Mouse (Mus musculus) limb, embryonic 12.5 days (tissue): ENCODE data around the gene Ank3. TPM values are rescaled to one million over a fixed set of nuclear protein-coding genes. Genes with fewer than 3 reads are reported as not detected.

Experiments
- ATAC-seq: fragments of 200-750 bp; cut with Nextera tagmentation; 2 replicates; pipeline ENCODE4 v1.8.0; 2017; ENCODE audit warnings: low read depth, moderate TSS enrichment; ENCODE audit not compliant: insufficient number of reproducible peaks, insufficient read depth, low FRiP score, low TSS enrichment
- H3K27ac ChIP-seq: fragments of 300-500 bp; sonication (generic); 2 replicates; pipeline ENCODE4 v1.5.1; 2016; ENCODE audit warnings: mild to moderate bottlenecking, moderate library complexity
- H3K27me3 ChIP-seq: fragments of 300-500 bp; sonication (generic); 2 replicates; pipeline ENCODE4 v1.6.1; 2016; ENCODE audit warnings: mild to moderate bottlenecking, moderate library complexity
- H3K36me3 ChIP-seq: fragments of 300-500 bp; sonication (generic); 2 replicates; pipeline ENCODE4 v1.6.1; 2016; ENCODE audit warnings: mild to moderate bottlenecking, moderate library complexity
- H3K4me1 ChIP-seq: fragments of 300-500 bp; sonication (generic); replicated peaks from 2 replicates; pipeline ENCODE4 v1.6.1; 2016
- H3K4me2 ChIP-seq: fragments of 300-500 bp; sonication (generic); 2 replicates; pipeline ENCODE4 v1.6.1; 2016; ENCODE audit warnings: mild to moderate bottlenecking, moderate library complexity
- H3K4me3 ChIP-seq: fragments of 300-500 bp; sonication (generic); replicated peaks from 2 replicates; pipeline ENCODE4 v1.5.1; 2016; ENCODE audit warnings: mild to moderate bottlenecking
- H3K9ac ChIP-seq: fragments of 300-500 bp; sonication (generic); replicated peaks from 2 replicates; pipeline ENCODE4 v1.6.1; 2016; ENCODE audit warnings: mild to moderate bottlenecking, moderate library complexity
- H3K9me3 ChIP-seq: fragments of 300-500 bp; sonication (generic); 2 replicates; pipeline ENCODE4 v1.6.1; 2016; ENCODE audit warnings: mild to moderate bottlenecking, moderate library complexity
- WGBS: fragments of 180-500 bp; shearing (Covaris S2); methylation state at CpG from one replicate; pipeline ENCODE4 v1.1.7; 2016; 5-methylcytosine and 5-hydroxymethylcytosine counted together
- polyA plus RNA-seq: library from polyadenylated mRNA; unstranded; fragments of >200 nt; fragmentation: Nextera tagmentation; extraction: Ambion mirVana; gene quantifications from 2 replicates; pipeline ENCODE4 v1.2.1, GENCODE M21; 2016

Ank3 gene
- polyA plus RNA-seq, 1 experiment from 2014 or later = 32.5 TPM

- Histone ChIP-seq H3K9me3 (no peaks in the 10 kb centered on the region), H3K4me2 (no peak overlapping the region)
Observed at GRCm38 (mm10) chr10:69477656-69478055, 79.1 kb downstream of the Ank3 start.

DNA sequence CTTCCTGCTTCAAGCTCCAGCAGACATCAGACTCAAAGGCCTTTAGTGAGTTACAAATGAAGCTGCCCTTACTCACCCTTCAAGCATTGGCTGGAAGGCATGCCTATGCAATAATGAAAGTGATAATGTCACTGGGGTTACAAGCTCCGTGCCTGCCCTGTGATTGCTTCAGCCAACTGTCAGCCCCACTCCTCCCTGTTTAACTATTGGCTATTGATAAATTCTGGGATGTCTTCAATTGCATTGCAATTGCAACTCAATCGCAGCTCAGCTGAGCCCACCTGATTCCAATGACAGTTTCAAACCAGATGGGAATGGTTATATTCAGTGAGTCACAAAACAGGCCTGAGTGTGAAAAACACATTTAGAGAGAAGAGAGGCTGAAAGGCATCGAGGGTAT is 80.3 kb downstream of the Ank3 start:
- no peak for ATAC-seq

More at GRCm38 (mm10) chr10:69477656-69478055, 79.1 kb downstream of the Ank3 start:
- H3K27me3 ChIP-seq = no peaks in the 10 kb centered on the region
- H3K27ac ChIP-seq = no peak overlapping the region
- H3K9ac ChIP-seq = no peak overlapping the region
- WGBS = 70% methylated on average over 2 of the region's 2 CpGs
- ATAC-seq = no peak
- H3K4me1 ChIP-seq = no peaks in the 10 kb centered on the region; the same call in 1 of the 2 replicates
- no peaks in the 10 kb centered on the region for H3K36me3 ChIP-seq
- no peak overlapping the region for H3K4me3 ChIP-seq

GRCm38 (mm10) chr10:69485191-69485786 is 86.7 kb downstream of the Ank3 start:
- no peak overlapping the region for H3K9ac ChIP-seq
- no peaks in the 10 kb centered on the region for H3K9me3 ChIP-seq
- ATAC-seq = no peak
- H3K27me3 ChIP-seq = no peaks in the 10 kb centered on the region
- H3K4me3 ChIP-seq = no peak overlapping the region
- H3K27ac ChIP-seq = no peak overlapping the region
- whole genome bisulfite sequencing = 96% methylated on average over 6 of the region's 6 CpGs
- no peak overlapping the region for H3K4me2 ChIP-seq
- no peaks in the 10 kb centered on the region; the same call in 1 of the 2 replicates for H3K4me1 ChIP-seq
- no peaks in the 10 kb centered on the region for H3K36me3 ChIP-seq

More for the DNA sequence above, 80.3 kb downstream of the Ank3 start:
- Histone ChIP-seq H3K27me3 (no peaks in the 10 kb centered on the region), H3K4me2 (no peak overlapping the region), H3K27ac (no peak overlapping the region), H3K36me3 (no peaks in the 10 kb centered on the region), H3K9ac (no peak overlapping the region), H3K4me3 (no peak overlapping the region), H3K9me3 (no peaks in the 10 kb centered on the region), H3K4me1 (no peaks in the 10 kb centered on the region; the same call in 1 of the 2 replicates)
- WGBS = 40% methylated on average over 3 of the region's 3 CpGs

GRCm38 (mm10) chr10:69490182-69490581 is 91.6 kb downstream of the Ank3 start:
- Histone ChIP-seq H3K27ac (no peak overlapping the region), H3K4me2 (no peak overlapping the region), H3K4me1 (no peaks in the 10 kb centered on the region), H3K36me3 (no peaks in the 10 kb centered on the region), H3K9me3 (no peaks in the 10 kb centered on the region), H3K9ac (no peak overlapping the region), H3K4me3 (no peak overlapping the region), H3K27me3 (no peaks in the 10 kb centered on the region)
- no peak for ATAC-seq
- 88% methylated on average over 5 of the region's 5 CpGs for WGBS

GRCm38 (mm10) chr10:69491975-69492374 is 93.4 kb downstream of the Ank3 start:
- 82% methylated on average over 5 of the region's 5 CpGs for WGBS
- no peak for ATAC-seq

DNA sequence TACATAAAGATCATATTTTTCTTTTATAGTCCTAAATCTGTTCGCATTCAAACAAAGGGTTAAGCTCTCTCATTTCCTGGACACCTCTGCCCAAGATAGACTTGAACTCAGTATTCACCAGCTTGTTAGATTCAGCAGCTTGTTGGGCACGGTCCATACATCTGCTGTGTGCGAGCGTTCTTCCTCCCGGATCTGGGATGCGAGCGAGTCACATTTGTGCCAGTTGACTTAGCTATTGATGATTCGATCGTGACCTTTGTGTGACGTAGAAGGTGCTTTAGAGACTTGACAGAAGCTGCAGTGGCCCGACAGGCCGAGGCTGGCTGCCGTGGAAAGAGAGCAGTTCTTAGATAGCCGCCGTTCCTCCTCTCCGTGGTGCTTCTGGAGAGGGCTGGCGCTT is 98.8 kb downstream of the Ank3 start:
- WGBS = 88% methylated on average over 17 of the region's 17 CpGs
- H3K4me3 ChIP-seq = no peak overlapping the region
- no peaks in the 10 kb centered on the region for H3K27me3 ChIP-seq
- H3K36me3 ChIP-seq = no peaks in the 10 kb centered on the region
- no peak for ATAC-seq
- no peak overlapping the region for H3K9ac ChIP-seq
- H3K27ac ChIP-seq = no peak overlapping the region
- no peak overlapping the region for H3K4me2 ChIP-seq
- peaks cover 13% of the 10 kb centered on the region for H3K4me1 ChIP-seq
- no peaks in the 10 kb centered on the region for H3K9me3 ChIP-seq

More at GRCm38 (mm10) chr10:69491975-69492374, 93.4 kb downstream of the Ank3 start:
- no peaks in the 10 kb centered on the region for H3K27me3 ChIP-seq
- no peak overlapping the region for H3K27ac ChIP-seq
- no peak overlapping the region for H3K4me2 ChIP-seq
- H3K36me3 ChIP-seq = no peaks in the 10 kb centered on the region
- no peak overlapping the region for H3K4me3 ChIP-seq
- no peaks in the 10 kb centered on the region for H3K9me3 ChIP-seq
- no peak overlapping the region for H3K9ac ChIP-seq
- H3K4me1 ChIP-seq = no peaks in the 10 kb centered on the region

DNA sequence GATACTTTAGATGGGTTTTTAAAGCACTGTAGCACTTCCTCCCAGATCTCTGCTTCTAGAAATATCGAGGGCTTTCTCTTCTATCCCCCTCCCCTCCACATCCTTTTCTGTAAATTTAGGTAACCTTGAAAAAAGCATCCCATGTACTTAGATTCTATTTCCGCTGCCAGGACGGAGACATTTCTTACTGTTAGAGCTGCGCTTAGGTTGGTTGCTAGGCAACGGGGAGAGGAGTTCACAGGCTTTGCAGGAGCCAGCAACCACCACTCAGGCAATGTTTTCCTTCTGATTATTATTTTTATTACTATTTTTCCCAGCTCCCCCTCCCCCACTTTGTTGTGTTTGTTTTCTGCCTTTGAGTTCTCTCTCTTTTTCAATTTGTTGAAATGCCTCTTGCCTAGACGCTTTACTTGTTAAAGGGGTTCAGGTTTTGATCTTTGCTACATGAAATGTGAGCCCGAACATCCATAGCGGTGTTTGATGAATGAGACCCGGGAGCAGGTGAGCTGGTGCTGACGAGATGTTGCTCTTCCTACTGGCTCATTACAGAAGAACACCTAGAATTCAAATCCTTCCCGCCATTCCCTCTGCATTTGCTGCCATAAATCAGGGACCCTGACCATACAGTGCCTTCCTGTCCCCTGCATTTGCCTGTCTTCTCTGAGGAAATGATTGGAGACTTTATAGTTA is 101.7 kb downstream of the Ank3 start:
- Histone ChIP-seq H3K4me1 (peaks cover 13% of the 10 kb centered on the region), H3K9me3 (no peaks in the 10 kb centered on the region), H3K4me3 (no peak overlapping the region), H3K27me3 (no peaks in the 10 kb centered on the region), H3K27ac (no peak overlapping the region), H3K4me2 (no peak overlapping the region), H3K9ac (no peak overlapping the region), H3K36me3 (no peaks in the 10 kb centered on the region)
- no peak for ATAC-seq
- WGBS = 54% methylated on average over 11 of the region's 11 CpGs

DNA sequence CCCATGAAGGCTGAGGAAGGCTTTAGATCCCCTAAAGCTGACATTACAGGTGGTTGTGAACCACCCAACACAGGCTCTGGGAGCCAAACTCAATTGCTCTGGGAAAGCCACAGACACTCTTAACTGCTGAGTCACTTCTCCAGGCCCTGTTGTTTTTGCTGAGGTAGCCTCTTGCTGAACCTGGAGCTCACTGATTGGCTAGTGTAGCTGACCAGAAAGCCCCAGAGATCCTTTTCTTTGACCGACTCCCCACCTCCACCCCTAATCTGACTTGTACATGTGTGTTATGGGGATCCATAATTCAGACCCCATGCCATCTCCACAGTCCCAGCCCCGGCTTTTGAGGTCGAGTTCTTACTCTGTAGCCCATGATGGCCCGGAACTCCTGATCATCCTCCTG is 105.2 kb downstream of the Ank3 start:
- no peak overlapping the region for H3K4me3 ChIP-seq
- H3K9me3 ChIP-seq = no peaks in the 10 kb centered on the region
- H3K27ac ChIP-seq = no peak overlapping the region
- no peak overlapping the region for H3K4me2 ChIP-seq
- no peaks in the 10 kb centered on the region for H3K36me3 ChIP-seq
- H3K27me3 ChIP-seq = no peaks in the 10 kb centered on the region
- H3K9ac ChIP-seq = no peak overlapping the region
- WGBS = 91% methylated on average over 4 of the region's 4 CpGs
- ATAC-seq = no peak
- H3K4me1 ChIP-seq = peaks cover 13% of the 10 kb centered on the region

GRCm38 (mm10) chr10:69507719-69508118 is 109.1 kb downstream of the Ank3 start:
- H3K36me3 ChIP-seq = no peaks in the 10 kb centered on the region
- H3K27ac ChIP-seq = no peak overlapping the region
- no peak overlapping the region for H3K4me3 ChIP-seq
- no peaks in the 10 kb centered on the region for H3K4me1 ChIP-seq
- no peaks in the 10 kb centered on the region for H3K9me3 ChIP-seq
- no peak overlapping the region for H3K9ac ChIP-seq
- H3K4me2 ChIP-seq = no peak overlapping the region
- no peaks in the 10 kb centered on the region for H3K27me3 ChIP-seq
- 87% methylated on average over 8 of the region's 8 CpGs for WGBS
- no peak for ATAC-seq

- Histone ChIP-seq H3K27ac (no peak overlapping the region), H3K4me1 (no peaks in the 10 kb centered on the region), H3K27me3 (no peaks in the 10 kb centered on the region), H3K4me2 (no peak overlapping the region), H3K9ac (no peak overlapping the region), H3K36me3 (no peaks in the 10 kb centered on the region), H3K9me3 (no peaks in the 10 kb centered on the region), H3K4me3 (no peak overlapping the region)
- 84% methylated on average over 8 of the region's 8 CpGs for WGBS
- ATAC-seq = no peak
Observed at GRCm38 (mm10) chr10:69510392-69510791, 111.8 kb downstream of the Ank3 start.

DNA sequence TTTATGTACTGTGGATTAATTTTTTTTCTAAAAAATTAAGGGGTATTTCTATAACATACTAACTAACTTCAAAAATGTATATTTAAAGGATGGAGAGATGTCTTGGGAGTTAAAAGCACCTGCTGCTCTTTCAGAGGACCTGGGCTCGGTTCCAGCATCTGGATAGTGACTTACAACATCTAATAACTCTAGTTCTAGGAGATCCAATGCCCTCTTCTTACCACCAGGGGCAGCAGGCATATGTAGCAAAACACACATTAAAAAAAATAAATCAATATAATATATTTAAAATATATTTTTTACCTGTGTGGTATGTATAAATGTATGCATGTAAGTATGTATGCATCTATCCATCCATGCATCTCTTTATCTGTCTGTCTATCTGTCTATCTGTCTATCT is 112.7 kb downstream of the Ank3 start:
- H3K36me3 ChIP-seq = no peaks in the 10 kb centered on the region
- ATAC-seq = no peak
- H3K4me2 ChIP-seq = no peak overlapping the region
- no peaks in the 10 kb centered on the region for H3K9me3 ChIP-seq
- no peaks in the 10 kb centered on the region for H3K4me1 ChIP-seq
- H3K27me3 ChIP-seq = no peaks in the 10 kb centered on the region
- no peak overlapping the region for H3K9ac ChIP-seq
- 72% methylated on average over 1 of the region's 1 CpGs for WGBS
- no peak overlapping the region for H3K4me3 ChIP-seq
- no peak overlapping the region for H3K27ac ChIP-seq
